Mouse (Mus musculus) spleen, adult 2 months (tissue): ENCODE data around the gene Asl. TPM values are rescaled to one million over a fixed set of nuclear protein-coding genes. Genes with fewer than 3 reads are reported as not detected.
A peak's percentile ranks its signal among the peaks of the same experiment; 100 is the strongest.

Source experiments
- DNase-seq, 2 experiments: peaks; one replicate each; pipeline versions ENCODE4 v3.0.0 to v3.0.0-alpha.2; 2012 to 2021; ENCODE audit warnings: low spot score in 2 of 2, low read depth in 1 of 2
- H3K27ac ChIP-seq: fragments of 200-500 bp; 2 replicates; pipeline ENCODE4 v1.5.1; 2012; ENCODE audit warnings: low read length, inconsistent platforms; ENCODE audit not compliant: insufficient read depth
- H3K27me3 ChIP-seq: fragments of 200-500 bp; 2 replicates; pipeline ENCODE4 v1.6.1; 2012; ENCODE audit warnings: mild to moderate bottlenecking, moderate library complexity, low read length, inconsistent platforms; ENCODE audit not compliant: control insufficient read depth, insufficient read depth
- H3K36me3 ChIP-seq: fragments of 200-500 bp; 2 replicates; pipeline ENCODE4 v1.6.1; 2012; ENCODE audit warnings: mild to moderate bottlenecking, low read length, inconsistent platforms; ENCODE audit not compliant: control insufficient read depth, insufficient read depth
- H3K4me1 ChIP-seq: fragments of 200-500 bp; 2 replicates; pipeline ENCODE4 v1.6.1; 2011; ENCODE audit warnings: inconsistent platforms; ENCODE audit not compliant: control insufficient read depth, insufficient read depth, insufficient read length
- H3K4me3 ChIP-seq: fragments of 200-500 bp; 2 replicates; pipeline ENCODE4 v1.5.1; 2011; ENCODE audit warnings: mild to moderate bottlenecking, inconsistent platforms; ENCODE audit not compliant: insufficient read depth, insufficient read length; ENCODE audit errors: extremely low read depth
- CTCF ChIP-seq: fragments of 200-500 bp; IDR thresholded peaks from 2 replicates; pipeline ENCODE4 v1.5.1; 2011; ENCODE audit warnings: mild to moderate bottlenecking, inconsistent platforms; ENCODE audit not compliant: insufficient read depth, insufficient read length, insufficient replicate concordance; ENCODE audit errors: extremely low read depth
- POLR2A ChIP-seq: fragments of 200-500 bp; IDR thresholded peaks from 2 replicates; pipeline ENCODE4 v1.6.1; 2011; ENCODE audit warnings: low read depth, low read length, inconsistent platforms
- WGBS: fragments of 180-500 bp; shearing (Covaris S2); methylation state at CpG from one replicate; pipeline ENCODE4 v1.1.7; 2018; 5-methylcytosine and 5-hydroxymethylcytosine counted together
- polyA plus RNA-seq: library from polyadenylated mRNA; depleted of rRNA; stranded (reverse); fragments of >200 nt; gene quantifications from 2 replicates; pipeline ENCODE4 v1.2.3, GENCODE M21; 2012

Gene Asl
- polyA plus RNA-seq, 1 experiment, result 18.0 TPM

DNA sequence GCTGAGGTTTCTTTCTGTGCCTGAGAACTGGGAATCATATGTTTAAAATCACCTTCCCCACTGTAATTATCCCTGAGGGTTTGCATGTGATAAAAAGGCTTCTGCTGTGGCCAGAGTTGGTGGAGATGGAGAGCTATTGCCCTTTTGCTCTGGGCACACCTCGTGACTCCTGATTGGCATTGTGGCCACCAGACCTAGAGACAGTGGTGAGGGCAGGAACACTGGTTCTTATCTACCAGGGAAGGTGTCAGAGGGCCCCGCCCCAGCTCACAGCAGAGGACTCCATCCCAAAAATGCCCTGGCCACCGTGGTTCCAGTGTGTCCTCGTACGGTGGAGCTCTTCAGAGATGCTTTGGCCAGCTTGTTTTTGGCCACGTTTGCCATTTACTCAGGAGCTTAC is 23.9 kb upstream of the Asl start:
- Histone ChIP-seq H3K36me3 (peaks cover 15% of the 10 kb centered on the region), H3K27me3 (no peaks in the 10 kb centered on the region), H3K27ac (no peak overlapping the region), H3K4me3 (no peak overlapping the region), H3K4me1 (no peaks in the 10 kb centered on the region; the same call in 1 of the 2 replicates)
- no peak for DNase-seq
- WGBS, result 84% methylated on average over 6 of the region's 6 CpGs
- TF ChIP-seq CTCF (no peak), POLR2A (no peak)

DNA sequence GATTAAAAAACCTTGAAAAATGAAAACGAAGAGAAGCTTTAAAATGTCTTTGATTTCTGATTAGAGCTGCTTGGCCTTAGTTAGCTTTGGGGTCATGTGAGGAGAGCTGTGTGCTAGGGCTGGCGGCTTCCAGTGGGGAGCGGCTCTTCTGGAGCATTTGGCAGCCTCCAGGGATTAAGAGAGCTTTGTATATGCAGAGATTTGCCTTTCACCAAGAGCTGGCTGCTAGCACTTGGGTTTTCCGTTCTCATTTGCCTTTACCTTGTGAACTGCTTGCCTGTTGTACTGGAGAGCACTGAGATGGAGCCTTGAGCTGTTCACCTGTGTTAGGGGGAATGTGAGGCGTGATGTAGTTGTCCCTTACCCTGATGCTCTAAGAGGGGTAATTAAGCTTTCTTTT is 23.5 kb upstream of the Asl start:
- no peak for TF ChIP-seq POLR2A
- no peak for TF ChIP-seq CTCF
- WGBS, result 94% methylated on average over 5 of the region's 5 CpGs
- no peak for DNase-seq
- Histone ChIP-seq H3K27me3 (no peaks in the 10 kb centered on the region), H3K27ac (no peak overlapping the region), H3K4me1 (no peaks in the 10 kb centered on the region; the same call in 1 of the 2 replicates), H3K4me3 (no peak overlapping the region), H3K36me3 (peaks cover 16% of the 10 kb centered on the region)

DNA sequence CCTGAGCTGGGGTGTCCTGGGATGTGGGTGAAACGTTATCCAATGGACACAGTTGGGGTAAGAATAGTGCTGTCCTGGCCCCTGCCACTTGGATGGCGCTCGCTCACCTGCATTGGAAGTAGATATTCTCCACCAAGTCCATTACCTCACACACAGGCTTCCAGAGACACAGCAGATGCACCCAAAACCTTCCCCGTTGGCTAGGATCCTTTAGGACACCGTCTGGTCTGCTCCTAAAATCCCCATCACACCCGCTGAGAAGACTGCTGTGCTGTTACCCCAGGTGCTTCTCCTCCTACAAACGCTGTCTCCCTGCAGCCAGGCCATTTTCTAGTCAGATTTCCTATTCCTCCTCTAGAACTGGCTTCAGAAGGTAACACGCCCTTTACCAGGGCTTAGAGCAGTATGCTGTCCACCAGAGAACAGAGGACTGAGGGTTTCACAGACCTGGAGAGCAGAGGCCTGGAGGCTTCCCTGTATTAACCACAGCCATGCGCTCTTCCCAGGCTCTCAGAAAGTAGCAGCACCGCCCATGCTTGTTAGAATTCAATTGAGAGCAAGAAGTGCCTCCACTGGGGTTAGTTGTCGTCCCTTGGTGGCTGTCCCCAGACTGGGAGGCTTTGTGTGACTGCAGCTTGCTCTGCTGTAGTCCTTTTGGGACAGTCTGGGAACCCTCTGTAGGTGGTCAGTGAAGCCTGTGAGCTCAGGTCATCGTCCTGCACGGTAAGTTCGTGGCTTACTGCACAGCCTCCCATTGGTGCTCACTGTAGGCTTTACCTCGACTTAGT is 22.2 kb upstream of the Asl start:
- peaks cover 26% of the 10 kb centered on the region for H3K36me3 ChIP-seq
- TF ChIP-seq CTCF (no peak), POLR2A (no peak)
- no peak overlapping the region for H3K27ac ChIP-seq
- DNase-seq, result no peak
- H3K4me1 ChIP-seq, result no peaks in the 10 kb centered on the region; the same call in 1 of the 2 replicates
- 93% methylated on average over 15 of the region's 15 CpGs for WGBS
- H3K27me3 ChIP-seq, result no peaks in the 10 kb centered on the region
- H3K4me3 ChIP-seq, result no peak overlapping the region

DNA sequence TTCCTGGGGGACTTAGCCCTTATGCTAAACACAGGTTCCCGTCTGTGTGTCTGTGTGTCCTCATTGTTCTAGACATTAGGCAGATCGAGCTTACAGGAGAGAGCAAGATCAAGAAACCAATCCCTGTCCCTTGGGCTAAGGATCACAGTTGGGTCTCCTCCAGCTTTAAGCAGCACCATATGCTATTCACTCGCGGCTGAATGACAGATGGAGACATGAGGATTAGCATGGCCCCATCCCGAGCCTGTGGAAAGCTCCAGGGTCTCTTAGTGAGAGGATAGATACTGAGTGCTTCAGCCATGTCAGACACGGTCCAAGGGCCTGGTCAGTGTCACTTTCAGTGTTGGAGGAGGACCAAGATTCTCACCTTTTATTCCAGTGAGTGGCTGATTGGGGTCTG is 21.4 kb upstream of the Asl start:
- no peaks in the 10 kb centered on the region; the same call in 1 of the 2 replicates for H3K4me1 ChIP-seq
- H3K27ac ChIP-seq, result no peak overlapping the region
- TF ChIP-seq POLR2A, result no peak
- no peak for TF ChIP-seq CTCF
- peaks cover 28% of the 10 kb centered on the region for H3K36me3 ChIP-seq
- WGBS, result 90% methylated on average over 6 of the region's 6 CpGs
- H3K27me3 ChIP-seq, result no peaks in the 10 kb centered on the region
- DNase-seq, result no peak
- no peak overlapping the region for H3K4me3 ChIP-seq

DNA sequence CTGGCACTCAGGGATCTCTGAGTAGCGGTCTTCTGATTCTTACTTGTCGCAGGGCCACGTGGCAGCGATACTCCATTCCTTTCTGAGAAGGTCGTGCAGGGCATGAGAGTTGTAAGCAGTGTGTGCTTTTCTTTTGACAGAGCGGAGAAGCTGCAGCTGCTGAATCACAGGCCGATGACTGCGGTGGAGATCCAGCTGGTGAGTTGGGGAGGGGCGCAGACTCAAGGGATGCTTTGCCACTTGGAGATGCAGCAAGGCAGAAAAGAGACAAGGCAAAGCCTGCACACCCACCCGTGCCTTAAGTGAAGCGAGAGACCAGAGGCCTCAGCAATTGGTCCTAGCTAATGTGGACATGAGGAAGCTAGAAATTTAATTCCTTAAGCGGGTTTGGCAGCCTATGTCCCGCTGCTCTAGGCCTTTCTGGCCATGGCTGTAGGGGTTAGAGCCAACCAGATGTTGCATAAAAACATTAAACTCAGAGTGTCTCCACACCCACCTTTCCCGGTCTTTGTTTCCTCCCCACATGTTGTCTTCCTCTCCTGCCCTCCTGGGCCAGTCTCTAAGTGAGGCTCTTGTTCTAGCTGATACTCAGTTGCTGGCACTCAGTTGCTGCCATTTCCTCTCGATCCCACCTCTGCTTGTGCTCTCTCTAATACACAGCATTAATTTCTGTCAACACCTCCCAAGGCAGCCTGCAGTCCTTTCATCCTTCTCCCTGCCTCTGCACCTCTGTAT is 19.9 kb upstream of the Asl start:
- no peak for DNase-seq
- no peaks in the 10 kb centered on the region for H3K27me3 ChIP-seq
- TF ChIP-seq POLR2A (no peak), CTCF (no peak)
- peaks cover 30% of the 10 kb centered on the region for H3K36me3 ChIP-seq
- WGBS, result 86% methylated on average over 15 of the region's 15 CpGs
- H3K4me3 ChIP-seq, result no peak overlapping the region
- no peaks in the 10 kb centered on the region; the same call in 1 of the 2 replicates for H3K4me1 ChIP-seq
- H3K27ac ChIP-seq, result peak overlapping the region; percentile 35

DNA sequence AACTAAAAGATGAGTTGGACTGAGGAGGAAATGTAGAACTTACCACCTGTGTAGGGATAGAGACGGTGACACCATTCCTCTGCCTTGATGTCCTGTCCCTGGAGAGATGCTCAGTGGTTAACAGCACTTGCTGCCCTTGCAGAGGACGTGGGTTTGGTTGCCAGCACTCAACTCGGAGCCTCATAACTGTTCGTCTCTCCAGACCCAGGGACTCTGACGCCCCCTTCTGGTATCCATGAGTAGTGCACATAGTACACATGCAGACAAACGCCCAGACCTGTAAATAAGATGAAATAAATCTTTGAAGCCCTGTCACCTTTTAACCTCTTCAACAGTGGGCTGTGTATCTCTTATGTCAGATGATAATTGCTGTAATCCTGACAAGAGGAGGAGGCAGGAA is 18.0 kb upstream of the Asl start:
- Histone ChIP-seq H3K4me1 (no peaks in the 10 kb centered on the region; the same call in 1 of the 2 replicates), H3K27ac (no peak overlapping the region), H3K27me3 (no peaks in the 10 kb centered on the region), H3K4me3 (no peak overlapping the region), H3K36me3 (peaks cover 39% of the 10 kb centered on the region)
- WGBS, result 81% methylated on average over 6 of the region's 6 CpGs
- peak; percentile 18; the same call in 1 of the 2 replicates for TF ChIP-seq CTCF
- no peak for TF ChIP-seq POLR2A
- DNase-seq, result no peak

DNA sequence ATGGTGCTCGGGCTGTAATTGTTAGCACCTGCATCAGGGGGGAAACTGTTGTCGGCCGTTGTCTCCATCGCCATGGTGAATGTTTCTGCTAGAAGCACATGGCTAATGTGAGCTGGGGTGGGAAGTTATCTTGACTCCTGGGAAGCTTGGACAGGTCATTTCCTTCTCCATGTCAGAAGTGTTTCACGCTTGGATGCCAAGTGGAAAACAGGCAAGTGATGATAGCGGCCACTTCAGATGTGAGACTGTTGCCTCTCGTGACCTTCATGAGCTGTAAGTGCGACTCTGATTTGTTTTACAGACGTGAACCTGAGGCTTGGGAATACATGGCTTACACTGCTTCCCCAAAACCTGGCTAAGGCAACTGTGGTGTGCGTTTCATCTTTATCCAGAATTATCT is 17.5 kb upstream of the Asl start:
- TF ChIP-seq CTCF (no peak), POLR2A (no peak)
- Histone ChIP-seq H3K27ac (no peak overlapping the region), H3K4me1 (no peaks in the 10 kb centered on the region; the same call in 1 of the 2 replicates), H3K4me3 (no peak overlapping the region), H3K27me3 (no peaks in the 10 kb centered on the region), H3K36me3 (peaks cover 38% of the 10 kb centered on the region)
- DNase-seq, result no peak
- 93% methylated on average over 10 of the region's 10 CpGs for WGBS
